Mouse (Mus musculus): ENCODE measurements around the gene Upk1b.

Upk1b gene

DNA sequence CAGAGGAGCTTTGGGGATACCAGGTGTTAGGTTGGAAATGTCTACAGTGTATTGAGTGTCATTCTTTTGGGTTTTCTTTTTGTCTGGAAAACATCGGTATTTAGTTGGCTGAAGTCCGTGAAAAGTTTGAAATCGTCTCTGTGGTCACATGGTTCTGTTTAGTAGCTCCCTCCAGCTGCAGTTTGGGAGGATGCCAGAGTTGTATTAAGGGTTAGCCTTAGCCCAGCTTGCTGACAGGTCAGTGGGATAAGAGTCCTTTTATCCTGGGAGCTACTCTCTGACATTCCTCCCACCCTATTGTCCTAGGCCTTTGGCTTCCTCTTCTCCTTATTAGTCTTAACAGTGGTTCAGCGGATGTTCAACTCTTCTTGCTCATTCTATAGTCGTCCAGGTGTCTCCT, 38.2 kb downstream of the Upk1b start:
- DNase-seq (ENCODE audit: low spot score in 2 of 2): no peak

- no peak for DNase-seq (ENCODE audit: low spot score in 2 of 2)
Measured at GRCm38 (mm10) chr16:38760834-38761375, 39.2 kb downstream of the Upk1b start.

- no peak for DNase-seq (ENCODE audit: low spot score in 2 of 2)
Measured at GRCm38 (mm10) chr16:38760239-38760638, 39.9 kb downstream of the Upk1b start.

- no peak for DNase-seq (ENCODE audit: low spot score in 2 of 2)
Measured at GRCm38 (mm10) chr16:38758104-38758861, 41.8 kb downstream of the Upk1b start.

- DNase-seq (ENCODE audit: low spot score in 2 of 2): no peak
Measured at GRCm38 (mm10) chr16:38757626-38758025, 42.5 kb downstream of the Upk1b start.

DNA sequence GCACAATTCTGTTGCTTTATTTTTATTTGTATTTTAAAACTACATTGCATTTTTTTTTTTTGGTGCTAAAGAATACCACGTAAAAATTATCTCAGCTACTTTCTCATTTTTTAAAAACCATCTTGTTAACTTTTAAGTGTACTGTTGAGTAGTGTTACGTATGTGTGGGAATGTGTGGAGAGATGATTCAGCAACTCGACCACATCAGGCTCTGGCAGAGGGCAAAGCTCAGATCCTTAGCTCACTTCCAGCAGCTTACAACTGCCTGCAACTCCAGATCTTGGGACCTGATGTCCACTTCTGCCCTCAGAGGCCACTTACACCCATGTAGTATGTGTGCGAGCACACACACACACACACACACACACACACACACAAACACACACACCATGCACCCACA, 43.6 kb downstream of the Upk1b start:
- DNase-seq (ENCODE audit: low spot score in 2 of 2): no peak

GRCm38 (mm10) chr16:38756177-38756503, 44.0 kb downstream of the Upk1b start:
- no peak for DNase-seq (ENCODE audit: low spot score in 2 of 2)

DNA sequence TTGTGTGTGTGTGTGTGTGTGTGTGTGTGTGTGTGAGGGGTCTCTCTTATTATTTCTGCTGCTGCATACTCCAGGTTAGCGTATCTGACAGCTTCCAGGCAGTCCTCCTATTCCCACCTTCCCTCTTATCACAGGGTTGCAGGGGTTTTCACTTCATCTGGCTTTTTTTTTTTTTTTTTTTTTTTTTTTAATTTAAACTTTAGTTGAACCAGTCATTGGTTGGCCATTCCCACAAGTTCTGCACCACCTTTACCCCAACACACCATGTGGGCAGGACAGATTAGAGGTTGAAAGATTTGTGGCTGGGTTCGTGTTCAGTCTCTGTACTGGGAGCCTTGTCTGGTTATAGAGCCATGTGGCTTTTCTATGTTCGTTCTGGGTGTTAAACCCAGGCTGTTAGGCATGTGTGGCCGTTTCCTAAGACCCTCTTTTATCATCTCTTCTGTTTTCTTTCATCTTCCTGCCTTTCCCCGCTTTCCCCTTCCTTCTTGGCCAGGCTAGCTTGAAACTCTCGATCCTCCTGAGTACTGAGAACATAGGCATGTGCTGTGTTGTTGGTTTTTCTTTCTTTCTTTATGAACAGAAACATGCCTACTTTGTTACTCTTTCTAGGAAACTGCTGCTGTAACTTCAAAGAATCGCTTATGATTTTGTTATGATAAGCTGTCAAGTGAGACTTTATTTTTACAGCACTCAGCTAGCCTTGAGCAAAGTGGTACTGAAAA, 44.5 kb downstream of the Upk1b start:
- no peak for DNase-seq (ENCODE audit: low spot score in 2 of 2)

DNA sequence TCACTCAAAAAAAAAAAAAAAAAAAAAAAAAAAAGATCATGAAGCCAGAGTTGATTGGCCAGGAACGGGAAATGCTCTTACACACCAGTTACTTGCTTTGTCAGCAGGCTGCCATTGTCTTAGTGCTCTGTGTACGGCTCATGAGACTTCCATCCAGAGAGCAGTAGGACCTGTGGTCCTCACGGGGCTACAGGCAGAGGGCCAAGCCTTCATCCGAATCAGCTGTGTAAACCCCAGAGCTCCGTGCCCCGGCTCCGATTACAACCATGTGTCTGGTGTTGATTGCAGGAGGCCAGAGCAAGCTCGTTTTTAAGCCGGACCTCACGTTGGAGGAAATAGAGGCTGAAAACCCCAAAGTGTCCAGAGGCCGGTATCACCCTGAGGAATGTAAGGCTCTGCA, 46.5 kb downstream of the Upk1b start:
- DNase-seq (ENCODE audit: low spot score in 2 of 2): no peak

DNA sequence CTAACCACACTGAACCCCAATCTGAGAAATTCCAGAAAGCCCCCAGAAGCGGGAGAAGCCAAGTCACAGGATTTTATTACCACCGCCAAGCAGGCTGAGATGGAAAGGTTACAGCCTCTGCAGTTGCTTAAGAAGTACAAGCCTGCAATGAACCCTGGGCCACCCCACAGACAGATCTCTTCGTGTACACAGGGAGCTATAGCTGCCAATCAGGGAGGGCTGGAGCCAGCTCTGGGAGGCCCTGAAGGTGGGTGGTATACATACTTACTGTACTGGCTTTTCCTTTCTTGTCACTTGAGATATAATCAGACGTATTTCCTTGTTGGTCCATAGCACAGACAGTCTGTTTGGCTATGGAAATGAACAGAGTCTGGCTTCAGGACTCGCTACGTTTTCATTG, 49.3 kb downstream of the Upk1b start:
- DNase-seq (ENCODE audit: low spot score in 2 of 2): no peak

DNA sequence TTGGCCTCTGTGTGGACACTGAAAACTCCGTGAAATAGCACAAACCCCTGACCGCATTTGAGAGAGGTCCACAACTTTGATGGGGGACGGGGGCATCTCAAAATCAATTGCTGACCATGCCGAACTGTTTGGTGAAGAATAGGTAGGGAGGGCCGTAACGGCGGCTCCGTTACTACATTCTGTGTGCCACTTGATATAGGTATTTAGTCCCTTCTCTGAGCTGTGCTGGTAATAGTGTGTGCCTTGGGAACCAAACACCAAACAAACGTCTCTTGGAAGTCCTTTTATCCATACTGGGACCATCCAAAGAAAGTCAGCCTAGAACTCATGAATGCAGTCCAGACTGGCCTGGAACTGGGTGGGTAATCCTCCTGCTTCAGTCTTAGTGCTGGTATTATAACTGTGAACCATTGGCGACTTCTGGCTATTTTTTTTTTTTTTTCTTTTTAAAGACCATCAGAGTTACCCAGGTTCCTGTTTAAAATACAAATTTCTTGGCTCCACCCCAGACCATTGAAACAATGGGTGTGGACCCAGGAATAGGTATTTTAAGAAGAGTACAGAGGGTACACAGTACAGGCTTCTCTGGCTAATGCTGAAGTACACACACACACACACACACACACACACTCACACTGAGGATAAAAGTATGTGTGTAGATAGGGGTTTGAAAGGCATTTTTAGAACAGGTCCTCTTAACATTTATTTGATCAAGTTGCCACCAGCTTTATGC, 56.0 kb downstream of the Upk1b start:
- no peak for DNase-seq (ENCODE audit: low spot score in 2 of 2)

- DNase-seq (ENCODE audit: low spot score in 2 of 2): no peak
Measured at GRCm38 (mm10) chr16:38742659-38743131, 57.4 kb downstream of the Upk1b start.

DNA sequence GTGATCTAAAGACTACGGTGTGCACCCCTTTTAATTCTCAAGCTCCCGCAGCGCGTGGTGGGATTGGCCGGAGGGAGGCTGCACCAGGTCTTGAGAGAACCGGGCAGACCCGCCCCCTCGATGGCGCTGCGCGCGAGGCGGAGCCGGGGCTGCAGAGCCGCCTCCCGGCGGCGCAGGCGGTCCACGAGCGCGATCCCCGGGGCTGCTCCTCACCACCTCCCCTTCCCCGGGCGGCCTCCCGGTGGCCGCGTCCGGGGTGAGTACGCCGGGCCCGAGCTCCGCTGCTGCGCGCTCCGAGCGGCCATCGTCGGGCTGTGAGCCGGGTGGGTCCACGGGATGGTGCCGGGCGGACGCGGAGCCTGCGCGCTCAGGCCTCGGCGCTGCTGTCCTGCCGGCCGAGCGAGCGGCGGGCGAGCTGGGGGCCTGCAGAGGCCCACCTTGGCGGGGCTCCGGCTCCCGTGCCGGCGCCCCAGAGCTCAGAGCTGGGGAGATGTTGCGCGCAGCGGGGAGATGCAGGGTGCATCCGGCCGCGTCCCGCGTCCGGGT, 57.9 kb downstream of the Upk1b start, which contains the start of gene B4galt4:
Gene B4galt4 (plus strand): TSS at position 152 of the 546 bp plus-strand sequence.
- DNase-seq (ENCODE audit: low spot score in 2 of 2): no peak

DNA sequence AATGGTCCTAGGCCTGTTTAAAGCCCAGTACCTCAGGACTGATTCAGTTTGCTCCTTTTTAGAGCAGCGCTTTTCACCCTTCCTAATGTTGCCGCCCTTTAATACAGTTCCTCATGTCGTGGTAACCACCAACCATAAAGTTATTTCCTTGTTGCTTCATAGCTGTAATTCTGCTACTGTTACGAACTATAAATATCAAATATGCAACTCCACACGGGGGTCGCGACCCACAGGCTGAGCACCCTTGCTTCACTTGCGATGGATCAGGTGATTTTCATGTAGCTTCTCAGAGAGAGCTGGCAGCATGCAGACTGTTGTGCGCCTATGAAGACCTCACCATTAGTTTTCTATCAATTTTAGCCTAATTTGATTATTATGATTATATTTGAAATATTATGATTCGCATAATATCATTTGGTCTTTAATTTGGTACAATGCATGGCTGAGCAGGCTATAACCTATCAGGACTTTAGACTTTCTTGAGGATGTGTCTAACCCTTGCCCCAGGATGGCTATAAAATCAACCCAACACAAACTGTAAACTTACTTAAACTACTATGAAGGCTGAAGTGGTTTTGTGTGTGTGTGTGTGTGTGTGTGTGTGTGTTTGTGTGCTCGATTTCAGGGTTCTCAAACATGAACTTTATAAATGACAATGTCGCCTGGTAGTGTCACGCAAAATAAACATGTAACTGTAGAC, 58.8 kb downstream of the Upk1b start:
- no peak for DNase-seq (ENCODE audit: low spot score in 2 of 2)

- DNase-seq (ENCODE audit: low spot score in 2 of 2): no peak
Measured at GRCm38 (mm10) chr16:38730921-38731320, 69.2 kb downstream of the Upk1b start.

DNA sequence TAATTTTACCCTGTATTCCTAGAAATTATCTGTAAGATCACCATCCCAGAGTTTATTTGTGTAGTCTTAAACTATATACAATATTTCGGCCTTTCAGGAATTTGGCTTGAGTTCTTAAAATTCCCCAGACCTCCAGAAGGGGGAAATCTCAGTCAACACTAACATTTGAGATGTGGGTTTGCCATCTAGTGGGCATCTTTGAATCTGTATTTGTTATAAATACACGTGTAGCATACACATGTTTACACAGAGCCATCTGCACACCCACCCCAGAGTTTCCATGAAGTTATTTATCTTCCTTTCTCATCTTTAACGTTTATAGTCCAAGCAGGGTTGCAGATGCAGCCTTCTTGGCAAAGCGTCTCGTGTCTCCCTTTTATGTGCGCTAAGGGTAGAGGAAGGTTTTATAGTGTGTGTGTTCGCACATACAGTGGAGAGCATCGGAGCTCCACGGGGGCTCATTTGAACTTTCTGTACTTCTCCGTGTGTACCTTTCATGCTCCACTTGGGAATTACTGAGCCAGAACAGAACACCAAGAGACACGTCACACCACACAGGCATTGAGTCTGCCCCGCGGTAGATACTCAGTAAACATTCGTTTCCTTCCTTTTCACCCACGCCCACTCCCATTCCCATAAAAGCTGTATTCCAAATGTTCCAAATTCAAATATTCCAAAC, 70.4 kb downstream of the Upk1b start:
- DNase-seq (ENCODE audit: low spot score in 2 of 2): no peak

GRCm38 (mm10) chr16:38729139-38729538, 71.0 kb downstream of the Upk1b start:
- DNase-seq (ENCODE audit: low spot score in 2 of 2): no peak

DNA sequence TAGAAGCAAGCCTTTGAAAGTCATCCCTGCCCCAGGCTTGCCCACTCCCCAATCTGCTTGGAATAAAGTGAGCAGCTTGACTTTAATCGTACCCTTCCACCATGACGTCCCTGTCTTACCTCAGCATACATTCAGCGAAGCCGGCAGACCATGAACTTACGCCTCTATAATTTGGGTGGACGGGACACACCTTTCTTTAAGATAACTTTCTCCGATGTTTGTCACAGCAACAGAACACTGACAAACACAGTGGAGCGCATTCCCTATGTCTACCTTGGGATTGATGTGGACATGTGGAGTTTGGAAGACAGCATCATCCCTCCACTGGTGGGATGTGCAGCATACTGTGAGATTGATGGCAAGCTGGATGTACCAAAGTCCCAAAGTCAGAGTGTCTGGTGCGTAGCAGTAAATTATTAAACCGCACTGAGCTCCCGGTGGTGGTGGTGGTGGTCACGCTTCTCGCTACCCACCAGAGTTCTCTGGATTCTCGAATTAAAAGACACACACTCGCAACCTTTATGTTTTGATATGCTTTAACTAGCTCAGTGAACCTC, 71.5 kb downstream of the Upk1b start:
- DNase-seq (ENCODE audit: low spot score in 2 of 2): no peak

DNA sequence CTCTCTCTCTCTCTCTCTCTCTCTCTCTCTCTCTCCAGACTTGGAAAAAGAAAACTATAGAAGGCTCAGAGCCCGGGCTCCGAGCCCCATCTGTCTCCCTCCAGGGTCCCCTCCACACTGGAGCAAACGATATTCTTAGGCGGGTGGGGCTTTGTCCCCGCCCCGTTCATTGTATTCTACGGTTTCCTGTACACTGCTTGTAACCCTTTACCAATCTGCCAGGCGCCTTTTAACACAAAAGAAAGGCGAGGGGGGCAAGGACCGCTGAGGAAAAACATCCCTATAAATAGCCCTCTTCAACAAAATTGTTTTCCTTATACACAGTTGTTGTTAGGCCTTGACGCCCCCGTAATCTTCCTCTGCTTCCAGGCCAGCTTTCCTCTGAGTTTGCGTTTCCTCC, 75.2 kb downstream of the Upk1b start:
- no peak for DNase-seq (ENCODE audit: low spot score in 2 of 2)

GRCm38 (mm10) chr16:38724256-38724655, 75.9 kb downstream of the Upk1b start:
- DNase-seq (ENCODE audit: low spot score in 2 of 2): no peak
